Mouse (Mus musculus): ENCODE results near the gene Cacnb1.

DNA sequence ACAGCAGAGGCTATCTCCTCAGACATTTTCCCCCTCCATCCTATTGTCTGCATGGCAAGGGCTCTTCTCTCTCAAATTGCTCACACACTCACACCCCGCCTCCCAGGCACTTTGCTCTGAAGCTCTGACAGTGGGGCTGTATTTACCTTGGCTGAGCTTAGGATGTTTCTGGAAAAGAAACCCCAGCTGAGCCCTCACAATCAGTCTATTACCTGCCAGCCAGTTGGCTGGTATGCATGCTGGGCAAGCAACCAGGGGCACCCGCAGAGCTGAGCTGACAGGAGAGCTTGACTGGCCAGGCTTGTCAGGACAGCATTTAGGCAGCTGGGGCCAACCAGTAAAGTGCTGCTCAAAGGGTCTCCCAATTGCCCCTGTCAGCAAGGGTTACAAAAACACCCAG, 55.7 kb downstream of the Cacnb1 start:
- TF ChIP-seq CTCF (IDR thresholded peaks at IDR 0.05; ENCODE audit: insufficient read depth, low read length) (no peak), POLR2A (IDR thresholded peaks at IDR 0.05; ENCODE audit: borderline replicate concordance, extremely low read depth, low read depth, low read length) (no peak)

All from lung, adult 2 months (tissue).